Mouse (Mus musculus) lung, adult 2 months (tissue): ENCODE results near the gene Cpvl. TPM values are rescaled to one million over a fixed set of nuclear protein-coding genes. Genes with fewer than 3 reads are reported as not detected.

Experiments
- DNase-seq: peaks from one replicate; pipeline ENCODE4 v3.0.0; 2022
- H3K4me1 ChIP-seq: fragments of 200-500 bp; 2 replicates; pipeline ENCODE4 v1.6.1; 2011; ENCODE audit warnings: low read length; ENCODE audit not compliant: control insufficient read depth, insufficient read depth
- H3K4me3 ChIP-seq: fragments of 200-500 bp; replicated peaks from 2 replicates; pipeline ENCODE3; 2011; ENCODE audit warnings: low read depth, mild to moderate bottlenecking, control low read depth, low read length; ENCODE audit errors: extremely low read depth
- CTCF ChIP-seq: fragments of 200-500 bp; IDR thresholded peaks from 2 replicates; pipeline ENCODE4 v1.5.1; 2011; ENCODE audit warnings: mild to moderate bottlenecking, low read length, control low read depth; ENCODE audit not compliant: insufficient read depth
- POLR2A ChIP-seq: fragments of 200-500 bp; IDR thresholded peaks from 2 replicates; pipeline ENCODE4 v1.6.1; 2011; ENCODE audit warnings: low read depth, mild to moderate bottlenecking, control low read depth, low read length, borderline replicate concordance; ENCODE audit errors: extremely low read depth
- WGBS: fragments of 180-500 bp; shearing (Covaris S2); methylation state at CpG from one replicate; pipeline ENCODE4 v1.1.7; 2018; 5-methylcytosine and 5-hydroxymethylcytosine counted together
- polyA plus RNA-seq: library from polyadenylated mRNA; depleted of rRNA; stranded (reverse); fragments of >200 nt; gene quantifications from 2 replicates; pipeline ENCODE4 v1.2.3, GENCODE M21; 2012

Cpvl gene
- polyA plus RNA-seq, 1 experiment: not detected

GRCm38 (mm10) chr6:53956513-53956912, 22.0 kb downstream of the Cpvl start:
- 74% methylated on average over 4 of the region's 4 CpGs for whole genome bisulfite sequencing
- Histone ChIP-seq H3K4me1 (0 out of 2 replicates have a peak, but pooled peaks cover 2% of the 10 kb centered on the region), H3K4me3 (no peak overlapping the region)
- TF ChIP-seq CTCF (no peak), POLR2A (no peak)
- DNase-seq: peak; percentile 64

GRCm38 (mm10) chr6:53955846-53956245, 22.6 kb downstream of the Cpvl start:
- TF ChIP-seq POLR2A (no peak), CTCF (no peak)
- 88% methylated on average over 2 of the region's 2 CpGs for WGBS
- no peak for DNase-seq
- no peak overlapping the region for H3K4me3 ChIP-seq
- H3K4me1 ChIP-seq: peaks cover 6% of the 10 kb centered on the region

- Histone ChIP-seq H3K4me3 (no peak overlapping the region), H3K4me1 (peaks cover 6% of the 10 kb centered on the region)
- TF ChIP-seq POLR2A: no peak
- TF ChIP-seq CTCF: no peak
- DNase-seq: no peak
- 69% methylated on average over 6 of the region's 6 CpGs for WGBS
These were observed 23.2 kb downstream of the Cpvl start for GRCm38 (mm10) chr6:53955271-53955670.

GRCm38 (mm10) chr6:53954106-53954505, 24.4 kb downstream of the Cpvl start:
- no peak overlapping the region for H3K4me3 ChIP-seq
- WGBS: 26% methylated on average over 5 of the region's 5 CpGs
- peak; percentile 49 for DNase-seq
- H3K4me1 ChIP-seq: peaks cover 6% of the 10 kb centered on the region
- TF ChIP-seq POLR2A (no peak), CTCF (peak; percentile 78)

DNA sequence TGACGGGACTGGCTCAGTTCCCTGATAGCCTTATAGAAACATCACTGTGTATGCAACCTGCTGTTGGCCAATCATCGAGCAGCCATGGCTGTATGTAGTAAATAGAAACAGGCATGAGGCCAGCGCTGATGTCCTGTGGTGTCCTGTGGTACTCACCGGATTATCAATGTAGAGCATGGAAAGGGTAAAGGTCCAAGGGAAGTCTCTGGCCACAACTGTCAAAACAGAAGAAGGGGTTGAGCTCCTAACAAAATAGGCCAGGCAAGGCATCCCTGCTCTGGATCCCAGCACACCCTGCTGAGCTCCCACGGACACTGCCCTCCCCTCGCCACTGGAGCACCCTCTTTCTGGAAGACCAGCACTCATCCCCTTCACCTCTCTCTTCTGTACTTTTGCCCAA, 25.1 kb downstream of the Cpvl start:
- DNase-seq: no peak
- WGBS: 90% methylated on average over 6 of the region's 6 CpGs
- no peak overlapping the region for H3K4me3 ChIP-seq
- H3K4me1 ChIP-seq: peaks cover 10% of the 10 kb centered on the region
- no peak for TF ChIP-seq CTCF
- no peak for TF ChIP-seq POLR2A

GRCm38 (mm10) chr6:53951421-53951820, 27.1 kb downstream of the Cpvl start:
- H3K4me3 ChIP-seq: no peak overlapping the region
- peaks cover 10% of the 10 kb centered on the region for H3K4me1 ChIP-seq
- no peak for TF ChIP-seq POLR2A
- no peak for TF ChIP-seq CTCF
- no peak for DNase-seq
- WGBS: 66% methylated on average over 4 of the region's 4 CpGs

- Histone ChIP-seq H3K4me3 (no peak overlapping the region), H3K4me1 (peaks cover 10% of the 10 kb centered on the region)
- TF ChIP-seq CTCF (no peak), POLR2A (no peak)
- no peak for DNase-seq
- WGBS: 45% methylated on average over 9 of the region's 9 CpGs
These were observed 27.6 kb downstream of the Cpvl start for GRCm38 (mm10) chr6:53950876-53951275.

GRCm38 (mm10) chr6:53948388-53949035, 30.0 kb downstream of the Cpvl start:
- H3K4me1 ChIP-seq: peaks cover 8% of the 10 kb centered on the region
- TF ChIP-seq POLR2A (no peak), CTCF (no peak)
- no peak overlapping the region for H3K4me3 ChIP-seq
- 29% methylated on average over 4 of the region's 4 CpGs for WGBS
- DNase-seq: no peak

GRCm38 (mm10) chr6:53944887-53945286, 33.6 kb downstream of the Cpvl start:
- WGBS: 51% methylated on average over 5 of the region's 5 CpGs
- H3K4me3 ChIP-seq: no peak overlapping the region
- H3K4me1 ChIP-seq: 0 out of 2 replicates have a peak, but pooled peaks cover 4% of the 10 kb centered on the region
- no peak for DNase-seq
- TF ChIP-seq CTCF (no peak), POLR2A (no peak)

GRCm38 (mm10) chr6:53944417-53944816, 34.1 kb downstream of the Cpvl start:
- DNase-seq: no peak
- Histone ChIP-seq H3K4me3 (no peak overlapping the region), H3K4me1 (0 out of 2 replicates have a peak, but pooled peaks cover 4% of the 10 kb centered on the region)
- no peak for TF ChIP-seq CTCF
- TF ChIP-seq POLR2A: no peak
- WGBS: 57% methylated on average over 3 of the region's 3 CpGs

- TF ChIP-seq CTCF: no peak
- TF ChIP-seq POLR2A: no peak
- H3K4me3 ChIP-seq: no peak overlapping the region
- no peaks in the 10 kb centered on the region; the same call in none of the 2 replicates for H3K4me1 ChIP-seq
- WGBS: 82% methylated on average over 7 of the region's 7 CpGs
- DNase-seq: no peak
These were observed 36.2 kb downstream of the Cpvl start for GRCm38 (mm10) chr6:53942190-53942831.
